Mouse (Mus musculus) kidney, postnatal 0 days (tissue): Measurements from ENCODE around the gene Slc25a12. TPM values are rescaled to one million over a fixed set of nuclear protein-coding genes. Genes with fewer than 3 reads are reported as not detected.

Experiments used
- ATAC-seq: fragments of 200-750 bp; cut with Nextera tagmentation; replicated peaks from 2 replicates; pipeline ENCODE4 v1.8.0; 2017; ENCODE audit warnings: low read depth, moderate number of reproducible peaks, moderate TSS enrichment, moderate library complexity; ENCODE audit not compliant: low FRiP score
- DNase-seq: peaks from one replicate; pipeline ENCODE4 v3.0.0-alpha.2; 2016; ENCODE audit warnings: low spot score
- H3K27ac ChIP-seq: fragments of 300-500 bp; sonication (generic); 2 replicates; pipeline ENCODE4 v1.5.1; 2014; ENCODE audit warnings: mild to moderate bottlenecking
- H3K27me3 ChIP-seq: fragments of 300-500 bp; sonication (generic); 2 replicates; pipeline ENCODE4 v1.6.1; 2014; ENCODE audit warnings: low read length, mixed read lengths; ENCODE audit not compliant: insufficient read depth
- H3K36me3 ChIP-seq: fragments of 300-500 bp; sonication (generic); 2 replicates; pipeline ENCODE4 v1.6.1; 2014; ENCODE audit warnings: low read length, mixed read lengths; ENCODE audit not compliant: insufficient read depth
- H3K4me1 ChIP-seq: fragments of 300-500 bp; sonication (generic); replicated peaks from 2 replicates; pipeline ENCODE4 v1.6.1; 2014; ENCODE audit warnings: antibody characterized with exemption, low read length, mixed read lengths; ENCODE audit not compliant: insufficient read depth
- H3K4me2 ChIP-seq: fragments of 300-500 bp; sonication (generic); 2 replicates; pipeline ENCODE4 v1.6.1; 2014; ENCODE audit warnings: mild to moderate bottlenecking, low read length, moderate library complexity, mixed read lengths
- H3K4me3 ChIP-seq: fragments of 300-500 bp; sonication (generic); replicated peaks from 2 replicates; pipeline ENCODE4 v1.5.1; 2014; ENCODE audit warnings: low read depth, low read length
- H3K9ac ChIP-seq: fragments of 300-500 bp; sonication (generic); 2 replicates; pipeline ENCODE4 v1.6.1; 2014; ENCODE audit warnings: low read depth, low read length
- H3K9me3 ChIP-seq: fragments of 300-500 bp; sonication (generic); replicated peaks from 2 replicates; pipeline ENCODE4 v1.6.1; 2016; ENCODE audit warnings: low read length, inconsistent platforms, mixed read lengths
- CTCF ChIP-seq: IDR thresholded peaks from 2 replicates; pipeline ENCODE4 v1.5.1; 2016; ENCODE audit warnings: antibody characterized with exemption, low read depth, mild to moderate bottlenecking, moderate library complexity
- WGBS: fragments of 180-500 bp; shearing (Covaris S2); extraction: QIAGEN DNeasy Blood & Tissue Kit; methylation state at CpG from one replicate; pipeline ENCODE4 v1.1.7; 2014; 5-methylcytosine and 5-hydroxymethylcytosine counted together
- polyA plus RNA-seq: library from polyadenylated mRNA; unstranded; fragments of >200 nt; fragmentation: Nextera tagmentation; extraction: Ambion mirVana; gene quantifications from 2 replicates; pipeline ENCODE4 v1.2.1, GENCODE M21; 2015

Slc25a12 gene
- polyA plus RNA-seq, 1 experiment from 2014 or later, result 51.4 TPM

- H3K9me3 ChIP-seq, result no peaks in the 10 kb centered on the region
- no peak overlapping the region for H3K4me3 ChIP-seq
- H3K36me3 ChIP-seq, result 0 out of 2 replicates have a peak, but pooled peaks cover 9% of the 10 kb centered on the region
- H3K27me3 ChIP-seq, result no peaks in the 10 kb centered on the region
- H3K27ac ChIP-seq, result no peak overlapping the region
- DNase-seq, result no peak
- no peak overlapping the region for H3K4me2 ChIP-seq
- 41% methylated on average over 1 of the region's 1 CpGs for WGBS
- ATAC-seq, result no peak
- TF ChIP-seq CTCF, result no peak
- H3K4me1 ChIP-seq, result no peaks in the 10 kb centered on the region
- H3K9ac ChIP-seq, result no peak overlapping the region
Observed at GRCm38 (mm10) chr2:71269332-71269731, 98.2 kb downstream of the Slc25a12 start.

- WGBS, result 91% methylated on average over 8 of the region's 8 CpGs
- no peak for ATAC-seq
Observed at GRCm38 (mm10) chr2:71268691-71269090, 98.9 kb downstream of the Slc25a12 start.

DNA sequence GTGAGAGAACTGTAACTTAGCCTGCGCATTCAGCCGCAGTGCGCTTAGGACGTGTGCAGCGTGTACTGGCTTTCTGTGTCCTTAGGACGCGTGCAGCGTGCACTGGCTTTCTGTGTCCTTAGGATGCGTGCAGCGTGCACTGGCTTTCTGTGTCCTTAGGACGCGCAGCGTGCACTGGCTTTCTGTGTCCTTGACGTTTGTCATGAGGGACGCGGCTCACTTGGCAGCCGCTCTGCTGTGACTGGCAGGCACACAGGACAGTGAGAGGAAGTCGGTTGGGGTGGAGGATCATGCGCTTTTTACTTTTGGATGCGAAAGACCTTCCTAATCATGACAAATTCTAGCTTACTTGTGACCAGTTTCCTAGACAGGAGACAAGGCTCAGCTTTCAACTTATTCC, 103.0 kb downstream of the Slc25a12 start:
- no peak for TF ChIP-seq CTCF
- H3K36me3 ChIP-seq, result peaks cover 39% of the 10 kb centered on the region
- 67% methylated on average over 20 of the region's 20 CpGs for WGBS
- DNase-seq (no peak), ATAC-seq (no peak)
- H3K9me3 ChIP-seq, result no peaks in the 10 kb centered on the region
- H3K27ac ChIP-seq, result no peak overlapping the region
- H3K4me2 ChIP-seq, result no peak overlapping the region
- H3K9ac ChIP-seq, result no peak overlapping the region
- H3K4me1 ChIP-seq, result no peaks in the 10 kb centered on the region
- no peaks in the 10 kb centered on the region for H3K27me3 ChIP-seq
- no peak overlapping the region for H3K4me3 ChIP-seq

More at GRCm38 (mm10) chr2:71268691-71269090, 98.9 kb downstream of the Slc25a12 start:
- TF ChIP-seq CTCF, result no peak
- no peak for DNase-seq
- Histone ChIP-seq H3K4me3 (no peak overlapping the region), H3K9me3 (no peaks in the 10 kb centered on the region), H3K36me3 (0 out of 2 replicates have a peak, but pooled peaks cover 9% of the 10 kb centered on the region), H3K27ac (no peak overlapping the region), H3K4me2 (no peak overlapping the region), H3K27me3 (no peaks in the 10 kb centered on the region), H3K9ac (no peak overlapping the region), H3K4me1 (no peaks in the 10 kb centered on the region)

- H3K36me3 ChIP-seq, result peaks cover 55% of the 10 kb centered on the region
- WGBS, result 82% methylated on average over 7 of the region's 7 CpGs
- H3K4me2 ChIP-seq, result no peak overlapping the region
- H3K4me3 ChIP-seq, result no peak overlapping the region
- H3K27me3 ChIP-seq, result no peaks in the 10 kb centered on the region
- H3K9ac ChIP-seq, result no peak overlapping the region
- no peak for DNase-seq
- H3K9me3 ChIP-seq, result no peaks in the 10 kb centered on the region
- no peak overlapping the region for H3K27ac ChIP-seq
- no peaks in the 10 kb centered on the region for H3K4me1 ChIP-seq
- ATAC-seq, result no peak
- TF ChIP-seq CTCF, result no peak
Observed at GRCm38 (mm10) chr2:71256581-71256980, 111.0 kb downstream of the Slc25a12 start.

GRCm38 (mm10) chr2:71254836-71255235, 112.7 kb downstream of the Slc25a12 start:
- no peak for TF ChIP-seq CTCF
- ATAC-seq (no peak), DNase-seq (no peak)
- Histone ChIP-seq H3K27ac (no peak overlapping the region), H3K4me1 (no peaks in the 10 kb centered on the region), H3K9me3 (no peaks in the 10 kb centered on the region), H3K9ac (no peak overlapping the region), H3K27me3 (no peaks in the 10 kb centered on the region), H3K4me3 (no peak overlapping the region), H3K4me2 (no peak overlapping the region), H3K36me3 (peaks cover 60% of the 10 kb centered on the region)
- 78% methylated on average over 4 of the region's 4 CpGs for WGBS

DNA sequence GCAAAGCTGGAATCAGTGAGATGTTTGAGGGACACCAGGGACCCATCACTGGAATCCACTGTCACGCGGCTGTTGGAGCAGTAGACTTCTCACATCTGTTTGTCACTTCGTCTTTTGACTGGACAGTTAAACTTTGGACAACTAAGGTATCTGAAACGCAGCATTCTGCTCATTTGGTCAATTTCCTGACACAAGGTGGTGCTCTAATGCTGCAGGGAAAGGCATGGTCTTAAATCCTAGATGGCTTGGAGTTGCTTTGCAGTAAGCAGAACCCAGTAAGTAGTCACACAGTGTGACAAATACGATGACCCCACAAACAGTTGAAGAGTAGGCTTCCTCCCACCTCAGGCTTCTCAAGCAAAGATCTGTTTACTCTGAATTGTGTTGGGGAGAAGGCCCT, 116.7 kb downstream of the Slc25a12 start:
- Histone ChIP-seq H3K27ac (no peak overlapping the region), H3K27me3 (no peaks in the 10 kb centered on the region), H3K9me3 (no peaks in the 10 kb centered on the region), H3K4me1 (no peaks in the 10 kb centered on the region), H3K4me3 (no peak overlapping the region), H3K36me3 (peaks cover 54% of the 10 kb centered on the region), H3K4me2 (no peak overlapping the region), H3K9ac (no peak overlapping the region)
- no peak for ATAC-seq
- 72% methylated on average over 5 of the region's 5 CpGs for WGBS
- TF ChIP-seq CTCF, result peak; percentile 70
- peak; percentile 34 for DNase-seq

- Histone ChIP-seq H3K27ac (no peak overlapping the region), H3K27me3 (no peaks in the 10 kb centered on the region), H3K4me3 (no peak overlapping the region), H3K9me3 (no peaks in the 10 kb centered on the region), H3K4me2 (no peak overlapping the region), H3K9ac (no peak overlapping the region), H3K4me1 (no peaks in the 10 kb centered on the region), H3K36me3 (peaks cover 38% of the 10 kb centered on the region)
- ATAC-seq, result no peak
- WGBS, result 71% methylated on average over 3 of the region's 3 CpGs
- no peak for DNase-seq
- no peak for TF ChIP-seq CTCF
Observed at GRCm38 (mm10) chr2:71248071-71248470, 119.5 kb downstream of the Slc25a12 start.
